Mouse (Mus musculus) cerebellum, postnatal 36 days (tissue): ENCODE results near the gene Ppat.

Source experiments
- DNase-seq, 2 experiments: peaks; one replicate each; pipeline ENCODE4 v3.0.0; 2021 to 2022; ENCODE audit warnings: mixed read lengths in 2 of 2

Ppat gene

DNA sequence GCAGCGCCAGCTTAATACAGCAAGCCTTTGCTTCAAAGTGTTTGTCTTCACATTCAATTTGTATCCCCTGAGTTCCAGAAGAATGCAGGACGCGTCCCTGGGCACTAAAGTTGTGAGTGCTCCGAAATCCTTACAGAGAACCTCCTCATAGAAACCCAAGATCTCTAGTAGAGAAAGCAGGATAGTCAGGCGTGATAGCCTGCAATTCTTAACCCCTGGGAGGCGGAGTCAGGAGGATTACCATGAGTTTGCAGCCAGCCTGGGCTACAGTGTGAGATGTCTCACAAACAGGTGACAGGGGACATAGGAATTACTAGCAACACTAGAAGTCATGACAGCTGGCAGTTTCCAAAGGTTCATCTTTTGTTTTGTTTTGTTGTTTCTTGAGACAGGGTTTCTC lies 81.8 kb downstream of the Ppat start:
- DNase-seq, result no peak

GRCm38 (mm10) chr5:76868693-76869286 lies 82.6 kb downstream of the Ppat start:
- no peak for DNase-seq

GRCm38 (mm10) chr5:76866819-76867218 lies 84.6 kb downstream of the Ppat start:
- no peak for DNase-seq
